Mouse (Mus musculus): Measurements from ENCODE around the gene Gemin5. TPM values are rescaled to one million over a fixed set of nuclear protein-coding genes. Genes with fewer than 3 reads are reported as not detected.
A peak's percentile ranks its signal among the peaks of the same experiment; 100 is the strongest.

Gene Gemin5
- polyA plus RNA-seq, 1 experiment from 2014 or later = 32.0 TPM

DNA sequence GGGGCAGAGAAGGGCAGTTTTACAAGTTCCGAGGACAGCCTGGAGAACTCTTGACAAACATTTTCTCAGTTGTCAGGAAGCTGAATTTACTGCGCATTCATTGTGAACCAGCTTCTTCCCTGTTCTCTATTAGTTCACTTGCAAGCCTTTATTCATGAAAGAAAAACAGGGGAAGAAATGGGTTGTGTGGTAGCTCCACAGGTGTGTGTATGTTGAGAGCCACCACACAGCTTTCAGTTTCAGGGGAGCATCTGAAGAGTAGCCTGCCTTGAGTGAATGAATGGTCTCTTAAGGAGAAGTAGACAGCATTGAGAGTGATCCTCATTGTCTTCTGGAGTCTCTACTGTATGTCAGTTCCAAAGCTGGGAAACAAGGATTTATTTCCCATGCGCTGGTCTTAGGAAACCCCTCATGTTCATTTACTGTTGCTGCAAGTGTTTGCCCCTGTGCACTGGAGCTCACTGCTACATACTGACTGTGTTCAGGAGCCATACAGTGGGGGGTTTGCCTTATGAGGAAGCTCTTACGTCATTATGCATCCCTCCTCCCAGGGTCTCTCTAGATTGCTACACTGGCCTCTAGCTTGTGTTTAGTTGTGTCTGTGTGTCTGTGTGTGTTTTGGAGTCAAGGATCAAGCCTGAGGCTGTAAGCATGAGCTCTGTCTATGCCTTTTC, 60.5 kb downstream of the Gemin5 start:
- Histone ChIP-seq H3K9ac (ENCODE audit: low read depth, low read length) (no peak overlapping the region), H3K27me3 (ENCODE audit: control insufficient read depth, insufficient read depth, low read length) (no peaks in the 10 kb centered on the region), H3K4me2 (replicated peaks; ENCODE audit: low read depth, low read length) (no peak overlapping the region), H3K27ac (ENCODE audit: low read depth, low read length) (no peak overlapping the region), H3K4me3 (ENCODE audit: low read depth, low read length) (no peak overlapping the region), H3K36me3 (ENCODE audit: control insufficient read depth, insufficient read depth, low read length) (0 out of 2 replicates have a peak, but pooled peaks cover 4% of the 10 kb centered on the region), H3K4me1 (replicated peaks; ENCODE audit: control insufficient read depth, insufficient read depth, low read length) (no peaks in the 10 kb centered on the region), H3K9me3 (ENCODE audit: control insufficient read depth, low read length) (no peaks in the 10 kb centered on the region)
- WGBS = 95% methylated on average over 4 of the region's 4 CpGs
- ATAC-seq (ENCODE audit: low FRiP score) (no peak), DNase-seq (ENCODE audit: low spot score) (no peak)

DNA sequence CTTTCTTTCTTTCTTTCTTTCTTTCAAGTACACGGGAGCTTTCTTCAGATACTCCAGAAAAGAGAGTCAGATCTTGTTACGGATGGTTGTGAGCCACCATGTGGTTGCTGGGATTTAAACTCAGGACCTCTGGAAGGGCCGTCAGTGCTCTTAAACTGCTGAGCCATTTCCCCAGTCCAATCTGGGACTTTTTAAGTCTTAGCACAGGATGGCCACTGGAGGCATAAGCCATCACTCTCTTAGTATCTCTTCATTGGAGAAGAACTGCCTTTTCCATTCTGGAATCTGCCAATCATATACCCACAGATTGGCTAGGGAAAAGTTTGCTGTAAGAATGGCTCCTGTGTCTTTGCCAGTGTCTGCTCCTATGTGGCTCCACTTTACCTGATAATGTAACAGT, 61.3 kb downstream of the Gemin5 start:
- Histone ChIP-seq H3K9me3 (ENCODE audit: control insufficient read depth, low read length) (no peaks in the 10 kb centered on the region), H3K36me3 (ENCODE audit: control insufficient read depth, insufficient read depth, low read length) (0 out of 2 replicates have a peak, but pooled peaks cover 4% of the 10 kb centered on the region), H3K4me1 (replicated peaks; ENCODE audit: control insufficient read depth, insufficient read depth, low read length) (no peaks in the 10 kb centered on the region), H3K9ac (ENCODE audit: low read depth, low read length) (no peak overlapping the region), H3K27me3 (ENCODE audit: control insufficient read depth, insufficient read depth, low read length) (no peaks in the 10 kb centered on the region), H3K4me2 (replicated peaks; ENCODE audit: low read depth, low read length) (no peak overlapping the region), H3K27ac (ENCODE audit: low read depth, low read length) (no peak overlapping the region), H3K4me3 (ENCODE audit: low read depth, low read length) (no peak overlapping the region)
- DNase-seq (ENCODE audit: low spot score) = no peak
- no peak for ATAC-seq (ENCODE audit: low FRiP score)
- WGBS = 57% methylated on average over 3 of the region's 3 CpGs

DNA sequence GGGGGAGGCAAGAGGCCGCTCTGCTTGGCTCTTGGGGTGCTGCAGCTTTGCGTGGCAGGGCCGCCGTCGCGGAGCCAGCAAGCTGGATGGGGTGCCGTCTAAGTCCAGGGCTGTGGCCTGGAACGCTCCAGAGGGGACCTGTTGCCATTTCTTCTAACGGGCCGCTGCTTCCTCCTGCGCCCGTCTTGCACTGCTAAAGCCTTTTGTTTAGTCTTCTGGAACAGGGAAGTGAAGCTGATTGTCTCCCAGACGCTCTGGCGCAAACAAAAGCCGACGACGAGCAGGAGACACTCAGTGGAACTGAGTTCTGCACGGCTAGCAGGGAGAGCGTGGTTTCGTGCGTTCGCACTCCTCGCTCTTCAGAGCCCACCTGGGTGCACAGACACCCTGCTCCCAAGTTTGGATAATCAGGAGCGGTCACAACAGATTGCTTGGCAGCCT, 64.0 kb downstream of the Gemin5 start:
- H3K9ac ChIP-seq (ENCODE audit: low read depth, low read length) = peak overlapping the region; percentile 91
- no peaks in the 10 kb centered on the region for H3K9me3 ChIP-seq (ENCODE audit: control insufficient read depth, low read length)
- H3K36me3 ChIP-seq (ENCODE audit: control insufficient read depth, insufficient read depth, low read length) = no peaks in the 10 kb centered on the region
- H3K4me2 ChIP-seq (replicated peaks; ENCODE audit: low read depth, low read length) = peak overlapping the region; percentile 62
- no peaks in the 10 kb centered on the region for H3K27me3 ChIP-seq (ENCODE audit: control insufficient read depth, insufficient read depth, low read length)
- H3K27ac ChIP-seq (ENCODE audit: low read depth, low read length) = peak overlapping the region; percentile 75
- no peaks in the 10 kb centered on the region for H3K4me1 ChIP-seq (replicated peaks; ENCODE audit: control insufficient read depth, insufficient read depth, low read length)
- DNase-seq (ENCODE audit: low spot score) (peak; percentile 71), ATAC-seq (ENCODE audit: low FRiP score) (peak; percentile 2; the same call in 1 of the 2 replicates)
- H3K4me3 ChIP-seq (ENCODE audit: low read depth, low read length) = peak overlapping the region; percentile 91
- under 1% methylated on average over 24 of the region's 24 CpGs for WGBS

DNA sequence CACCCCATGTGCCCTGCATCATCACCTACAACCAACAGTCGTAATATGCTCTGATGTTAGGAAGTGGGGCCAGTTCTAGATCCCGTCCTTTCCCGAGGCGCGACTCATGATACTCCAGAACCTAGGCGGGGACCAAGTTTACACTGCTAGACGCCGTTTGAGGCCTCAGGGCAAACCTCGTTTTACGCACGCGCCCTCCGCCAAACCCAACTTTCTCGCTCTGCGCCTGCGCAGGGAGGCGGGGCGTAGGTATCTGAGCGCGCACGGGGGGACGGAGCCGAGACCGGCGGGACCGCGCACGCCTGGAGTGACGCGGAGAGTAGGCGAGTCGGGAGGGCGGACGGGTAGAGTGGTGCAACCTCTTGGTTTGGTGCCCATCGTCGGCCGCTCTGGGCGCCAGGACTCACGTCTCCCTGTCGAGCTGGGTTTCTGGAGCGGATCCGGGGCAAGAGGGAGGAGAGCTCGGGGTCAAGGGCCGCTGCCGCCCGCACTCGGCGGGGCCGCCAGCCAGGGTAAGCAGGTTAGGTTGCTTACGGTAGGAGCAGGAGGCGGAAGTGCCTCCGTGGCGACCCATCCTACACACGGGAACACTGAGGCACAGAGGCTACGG, 64.5 kb downstream of the Gemin5 start, which contains the start of gene Cnot8:
Cnot8 (plus strand) TSS at position 457 of the 610 bp plus-strand sequence.
- DNase-seq (ENCODE audit: low spot score) = peak; percentile 100
- under 1% methylated on average over 55 of the region's 55 CpGs for WGBS
- no peaks in the 10 kb centered on the region for H3K4me1 ChIP-seq (replicated peaks; ENCODE audit: control insufficient read depth, insufficient read depth, low read length)
- H3K9ac ChIP-seq (ENCODE audit: low read depth, low read length) = peak within 1 kb of the TSS; percentile 91
- H3K36me3 ChIP-seq (ENCODE audit: control insufficient read depth, insufficient read depth, low read length) = no peaks in the 10 kb centered on the region
- H3K27ac ChIP-seq (ENCODE audit: low read depth, low read length) = peak within 1 kb of the TSS; percentile 75
- peak; percentile 96 for ATAC-seq (ENCODE audit: low FRiP score)
- H3K27me3 ChIP-seq (ENCODE audit: control insufficient read depth, insufficient read depth, low read length) = no peaks in the 10 kb centered on the region
- H3K4me3 ChIP-seq (ENCODE audit: low read depth, low read length) = peak within 1 kb of the TSS; percentile 91
- peak within 1 kb of the TSS; percentile 62 for H3K4me2 ChIP-seq (replicated peaks; ENCODE audit: low read depth, low read length)
- no peaks in the 10 kb centered on the region for H3K9me3 ChIP-seq (ENCODE audit: control insufficient read depth, low read length)

DNA sequence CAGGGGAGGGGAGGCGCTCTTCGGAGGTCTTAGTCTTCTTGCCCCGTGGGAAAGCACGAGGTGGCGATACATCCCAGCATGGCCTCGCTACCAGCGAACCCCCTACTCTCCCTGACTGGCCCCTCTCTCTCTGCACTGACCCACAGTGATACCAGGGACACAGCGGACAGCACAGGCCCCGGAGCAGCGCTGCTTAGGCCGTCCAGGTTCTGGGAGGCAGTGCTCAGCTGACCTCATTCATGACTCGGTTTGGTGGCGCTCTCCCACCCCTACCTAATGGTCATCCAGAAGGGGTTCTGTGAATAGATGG, 65.0 kb downstream of the Gemin5 start:
- H3K27me3 ChIP-seq (ENCODE audit: control insufficient read depth, insufficient read depth, low read length) = no peaks in the 10 kb centered on the region
- peak; percentile 70 for ATAC-seq (ENCODE audit: low FRiP score)
- H3K9me3 ChIP-seq (ENCODE audit: control insufficient read depth, low read length) = no peaks in the 10 kb centered on the region
- peak overlapping the region; percentile 49 for H3K4me2 ChIP-seq (replicated peaks; ENCODE audit: low read depth, low read length)
- no peak for DNase-seq (ENCODE audit: low spot score)
- H3K4me1 ChIP-seq (replicated peaks; ENCODE audit: control insufficient read depth, insufficient read depth, low read length) = no peaks in the 10 kb centered on the region
- peak overlapping the region; percentile 59 for H3K9ac ChIP-seq (ENCODE audit: low read depth, low read length)
- peak overlapping the region; percentile 91 for H3K4me3 ChIP-seq (ENCODE audit: low read depth, low read length)
- 49% methylated on average over 10 of the region's 13 CpGs for WGBS
- H3K27ac ChIP-seq (ENCODE audit: low read depth, low read length) = 0 out of 2 replicates have a peak overlapping the region, but pooled peaks have one; percentile 13
- no peaks in the 10 kb centered on the region for H3K36me3 ChIP-seq (ENCODE audit: control insufficient read depth, insufficient read depth, low read length)

DNA sequence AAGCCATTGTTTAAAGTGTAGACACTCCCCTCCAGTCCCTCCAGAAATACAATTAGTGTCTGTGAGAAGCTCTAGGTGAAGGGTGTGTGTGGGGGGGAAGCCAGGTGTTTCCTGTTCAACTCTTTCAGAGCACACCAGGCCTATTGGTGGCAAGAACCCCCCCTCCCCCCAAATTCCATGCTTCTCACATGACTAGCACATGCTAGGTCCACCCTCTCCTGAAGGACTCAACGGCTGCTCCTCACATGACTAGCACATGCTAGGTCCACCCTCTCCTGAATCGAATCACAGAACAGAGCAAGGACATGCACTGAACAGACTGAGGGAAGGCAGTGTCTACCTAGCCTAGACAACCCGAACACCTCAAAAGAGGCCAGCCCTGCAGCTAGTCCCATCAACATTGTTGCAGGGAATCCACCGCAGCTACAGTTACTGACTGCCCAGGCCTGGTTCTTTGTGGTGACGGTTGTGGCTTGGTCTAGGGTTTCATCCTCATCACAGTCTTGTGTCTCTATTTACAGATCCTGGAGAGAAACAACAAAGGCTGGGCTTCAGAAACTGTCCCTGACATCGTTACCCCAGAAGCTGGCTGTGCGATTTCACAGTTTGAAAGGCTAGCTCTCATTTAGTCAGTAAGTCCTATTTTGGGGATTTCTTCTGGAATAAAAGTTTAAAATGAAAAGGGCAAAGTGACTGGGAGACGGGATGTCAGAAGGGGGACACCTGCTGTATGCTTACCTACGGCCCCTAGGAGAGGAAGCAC, 65.6 kb downstream of the Gemin5 start:
- Histone ChIP-seq H3K9ac (ENCODE audit: low read depth, low read length) (peak overlapping the region; percentile 59), H3K4me2 (replicated peaks; ENCODE audit: low read depth, low read length) (peak overlapping the region; percentile 49; the same call in 1 of the 2 replicates), H3K27ac (ENCODE audit: low read depth, low read length) (no peak overlapping the region), H3K27me3 (ENCODE audit: control insufficient read depth, insufficient read depth, low read length) (no peaks in the 10 kb centered on the region; the same call in 1 of the 2 replicates), H3K4me1 (replicated peaks; ENCODE audit: control insufficient read depth, insufficient read depth, low read length) (0 out of 2 replicates have a peak, but pooled peaks cover under 1% of the 10 kb centered on the region), H3K36me3 (ENCODE audit: control insufficient read depth, insufficient read depth, low read length) (no peaks in the 10 kb centered on the region), H3K9me3 (ENCODE audit: control insufficient read depth, low read length) (no peaks in the 10 kb centered on the region), H3K4me3 (ENCODE audit: low read depth, low read length) (no peak overlapping the region)
- DNase-seq (ENCODE audit: low spot score) (no peak), ATAC-seq (ENCODE audit: low FRiP score) (no peak)
- WGBS = 87% methylated on average over 9 of the region's 9 CpGs

DNA sequence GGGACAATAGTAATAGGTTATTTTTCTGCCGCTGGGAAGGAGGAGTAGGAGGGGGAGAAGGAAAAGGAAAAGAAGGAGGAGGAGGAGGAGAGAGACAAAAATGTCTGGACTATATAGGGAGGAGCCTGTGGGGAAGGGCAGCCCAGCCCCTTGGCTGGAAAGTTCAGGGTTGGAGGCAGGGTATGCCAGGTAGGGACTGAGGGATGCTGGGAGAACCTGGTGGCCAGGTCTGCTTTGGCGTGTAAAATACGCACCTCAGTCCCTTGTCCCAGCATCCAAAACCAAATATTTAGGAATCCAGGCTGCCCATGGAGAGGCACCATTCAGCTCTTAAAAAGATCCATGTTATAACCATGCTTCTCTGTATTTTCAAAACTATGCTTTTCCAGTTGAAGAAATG, 66.2 kb downstream of the Gemin5 start:
- 79% methylated on average over 3 of the region's 3 CpGs for WGBS
- Histone ChIP-seq H3K9me3 (ENCODE audit: control insufficient read depth, low read length) (no peaks in the 10 kb centered on the region), H3K27ac (ENCODE audit: low read depth, low read length) (no peak overlapping the region), H3K36me3 (ENCODE audit: control insufficient read depth, insufficient read depth, low read length) (no peaks in the 10 kb centered on the region), H3K4me1 (replicated peaks; ENCODE audit: control insufficient read depth, insufficient read depth, low read length) (0 out of 2 replicates have a peak, but pooled peaks cover 3% of the 10 kb centered on the region), H3K4me3 (ENCODE audit: low read depth, low read length) (no peak overlapping the region), H3K9ac (ENCODE audit: low read depth, low read length) (no peak overlapping the region), H3K27me3 (ENCODE audit: control insufficient read depth, insufficient read depth, low read length) (no peaks in the 10 kb centered on the region; the same call in 1 of the 2 replicates), H3K4me2 (replicated peaks; ENCODE audit: low read depth, low read length) (no peak overlapping the region)
- ATAC-seq (ENCODE audit: low FRiP score) (no peak), DNase-seq (ENCODE audit: low spot score) (no peak)

DNA sequence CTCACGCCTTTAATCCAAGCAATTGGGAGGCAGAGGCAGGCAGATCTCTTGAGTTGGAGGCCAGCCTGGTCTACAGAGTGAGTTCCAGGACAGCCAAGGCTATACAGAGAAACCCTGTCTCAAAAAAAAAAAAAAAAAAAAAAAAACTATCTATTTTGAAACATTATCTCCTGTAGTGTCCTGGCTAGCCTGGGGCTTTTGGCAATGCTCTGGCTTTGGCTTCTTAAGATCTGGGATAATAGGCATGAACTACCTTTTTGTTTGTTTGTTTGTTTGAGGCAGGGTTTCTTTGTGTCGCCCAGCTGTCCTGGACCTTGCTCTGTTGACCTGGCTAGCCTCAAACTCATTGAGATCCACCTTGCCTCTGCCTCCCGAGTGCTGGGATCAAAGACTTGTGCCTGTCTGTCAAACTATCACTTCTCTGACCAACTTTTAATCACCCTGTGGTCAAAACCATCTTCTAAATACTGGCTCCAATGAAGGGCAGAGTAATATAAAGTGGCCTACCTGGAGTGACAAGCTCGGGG, 67.1 kb downstream of the Gemin5 start:
- ATAC-seq (ENCODE audit: low FRiP score) (no peak), DNase-seq (ENCODE audit: low spot score) (no peak)
- Histone ChIP-seq H3K27me3 (ENCODE audit: control insufficient read depth, insufficient read depth, low read length) (no peaks in the 10 kb centered on the region; the same call in 1 of the 2 replicates), H3K9ac (ENCODE audit: low read depth, low read length) (no peak overlapping the region), H3K4me3 (ENCODE audit: low read depth, low read length) (no peak overlapping the region), H3K4me1 (replicated peaks; ENCODE audit: control insufficient read depth, insufficient read depth, low read length) (0 out of 2 replicates have a peak, but pooled peaks cover 3% of the 10 kb centered on the region), H3K4me2 (replicated peaks; ENCODE audit: low read depth, low read length) (no peak overlapping the region), H3K27ac (ENCODE audit: low read depth, low read length) (no peak overlapping the region), H3K9me3 (ENCODE audit: control insufficient read depth, low read length) (no peaks in the 10 kb centered on the region), H3K36me3 (ENCODE audit: control insufficient read depth, insufficient read depth, low read length) (no peaks in the 10 kb centered on the region)
- 87% methylated on average over 4 of the region's 4 CpGs for WGBS
